Comparison of ENCODE assay signal across 21 mouse cellular contexts in the genomic region with DNA sequence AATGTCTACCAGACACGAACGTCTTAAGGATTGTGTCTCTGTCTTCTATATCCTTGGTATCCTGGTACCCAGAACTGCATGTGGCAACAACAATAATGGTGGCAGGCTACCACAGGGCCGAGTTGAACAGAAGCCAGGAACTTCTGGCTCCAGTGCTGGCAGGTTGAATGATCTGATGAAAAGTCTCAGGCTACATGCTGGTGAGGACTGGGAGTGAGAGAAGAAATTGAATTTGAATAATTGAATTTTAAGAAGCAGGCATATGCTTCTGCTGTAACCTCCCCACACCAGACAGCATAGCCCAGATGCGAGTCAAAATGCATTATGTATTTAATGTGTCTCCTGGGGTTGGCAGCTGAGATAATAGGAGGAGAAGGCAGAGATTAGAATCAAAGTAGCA.
DNase-seq lines count a peak whose midpoint lies in the region; ATAC-seq and TF ChIP-seq lines count a peak whose summit lies in the region.
"Had no signal": no experiment of that assay in that cellular context is flagged by ENCODE, and none has a peak within 500 bp of the region (broad histone marks: within the 10 kb centered on the region; RNA-seq: fewer than 3 reads in every experiment).

No protein-coding gene starts in this region.

- DNase-seq in cerebellum, postnatal 10 days, result peak; percentile 49 to 58
- no peak for DNase-seq in cerebellum, adult 11-12 months
- DNase-seq in midbrain, embryonic 11.5 days (ENCODE audit: low spot score, missing footprints), result no peak
- DNase-seq in forebrain, postnatal 0 days, result no peak
- no peak for DNase-seq in ovary, postnatal 36 days (ENCODE audit: low spot score)
- DNase-seq: adrenal gland, postnatal 25 days; cerebellum, postnatal 25 days; gastrocnemius, adult 2 months; heart, postnatal 36 days; kidney, adult 8-10 months; kidney, postnatal 10 days; liver; lung, postnatal 4 days; right cerebral cortex, postnatal 14 days; spleen, adult 18-20 months had no signal

- H3K9me3 ChIP-seq in forebrain, embryonic 15.5 days, result no peaks in the 10 kb centered on the region
- H3K9me3 ChIP-seq in forebrain, embryonic 12.5 days, result no peaks in the 10 kb centered on the region
- no peaks in the 10 kb centered on the region for H3K9me3 ChIP-seq in midbrain, embryonic 13.5 days
- no peaks in the 10 kb centered on the region for H3K9me3 ChIP-seq in midbrain, embryonic 11.5 days (ENCODE audit: control insufficient read depth, low read length)
- no peaks in the 10 kb centered on the region for H3K9me3 ChIP-seq in forebrain, postnatal 0 days (ENCODE audit: low read length)
- H3K9me3 ChIP-seq: intestine, embryonic 15.5 days; limb, embryonic 10.5 days; liver, embryonic 15.5 days had no signal

- no peak for TF ChIP-seq CTCF in forebrain, postnatal 0 days (IDR thresholded peaks at IDR 0.05; ENCODE audit: low read depth)

- peak; percentile 51; the same call in 1 of the 2 replicates for ATAC-seq in forebrain, embryonic 15.5 days (replicated peaks)
- ATAC-seq in forebrain, embryonic 12.5 days (ENCODE audit: low FRiP score), result no peak
- 0 out of 2 replicates have a peak, but pooled peaks have one; percentile 34 for ATAC-seq in midbrain, embryonic 13.5 days
- ATAC-seq in midbrain, embryonic 11.5 days (ENCODE audit: low FRiP score), result no peak
- peak; percentile 14; the same call in 1 of the 2 replicates for ATAC-seq in forebrain, postnatal 0 days
- ATAC-seq: intestine, embryonic 15.5 days had no signal

- 50% methylated on average over 4 of the region's 4 CpGs for WGBS in forebrain, embryonic 15.5 days
- whole genome bisulfite sequencing in forebrain, embryonic 12.5 days, result 68% methylated on average over 4 of the region's 4 CpGs
- 54% methylated on average over 4 of the region's 4 CpGs for WGBS in midbrain, embryonic 13.5 days
- 70% methylated on average over 4 of the region's 4 CpGs for WGBS in midbrain, embryonic 11.5 days
- 40% methylated on average over 4 of the region's 4 CpGs for WGBS in forebrain, postnatal 0 days

- peak overlapping the region; percentile 57 for H3K27ac ChIP-seq in forebrain, embryonic 15.5 days (replicated peaks)
- H3K27ac ChIP-seq in forebrain, embryonic 12.5 days, result no peak overlapping the region
- H3K27ac ChIP-seq in midbrain, embryonic 13.5 days, result no peak overlapping the region
- no peak overlapping the region for H3K27ac ChIP-seq in midbrain, embryonic 11.5 days (ENCODE audit: low read depth, low read length)
- H3K27ac ChIP-seq in forebrain, postnatal 0 days (ENCODE audit: low read depth, low read length), result no peak overlapping the region
- H3K27ac ChIP-seq: gastrocnemius, adult 2 months; intestine, embryonic 15.5 days; limb, embryonic 10.5 days; liver, embryonic 15.5 days had no signal

- no peak overlapping the region for H3K9ac ChIP-seq in forebrain, embryonic 15.5 days (replicated peaks)
- no peak overlapping the region for H3K9ac ChIP-seq in forebrain, embryonic 12.5 days
- no peak overlapping the region for H3K9ac ChIP-seq in midbrain, embryonic 13.5 days (replicated peaks)
- no peak overlapping the region for H3K9ac ChIP-seq in midbrain, embryonic 11.5 days (ENCODE audit: low read length)
- H3K9ac ChIP-seq in forebrain, postnatal 0 days, result no peak overlapping the region
- H3K9ac ChIP-seq: intestine, embryonic 15.5 days; liver, embryonic 15.5 days had no signal

- no peaks in the 10 kb centered on the region for H3K27me3 ChIP-seq in forebrain, embryonic 15.5 days
- no peaks in the 10 kb centered on the region; the same call in 1 of the 2 replicates for H3K27me3 ChIP-seq in forebrain, embryonic 12.5 days
- no peaks in the 10 kb centered on the region for H3K27me3 ChIP-seq in midbrain, embryonic 13.5 days
- no peaks in the 10 kb centered on the region for H3K27me3 ChIP-seq in midbrain, embryonic 11.5 days (ENCODE audit: control insufficient read depth, insufficient read depth, low read length)
- no peaks in the 10 kb centered on the region for H3K27me3 ChIP-seq in forebrain, postnatal 0 days (ENCODE audit: insufficient read depth, low read length)
- H3K27me3 ChIP-seq: intestine, embryonic 15.5 days; liver, embryonic 15.5 days had no signal

- no peaks in the 10 kb centered on the region for H3K36me3 ChIP-seq in forebrain, embryonic 15.5 days
- H3K36me3 ChIP-seq in forebrain, embryonic 12.5 days (replicated peaks), result no peaks in the 10 kb centered on the region
- no peaks in the 10 kb centered on the region for H3K36me3 ChIP-seq in midbrain, embryonic 13.5 days
- no peaks in the 10 kb centered on the region for H3K36me3 ChIP-seq in midbrain, embryonic 11.5 days (ENCODE audit: control insufficient read depth, insufficient read depth, low read length)
- no peaks in the 10 kb centered on the region for H3K36me3 ChIP-seq in forebrain, postnatal 0 days (ENCODE audit: insufficient read depth)
- H3K36me3 ChIP-seq: intestine, embryonic 15.5 days; limb, embryonic 10.5 days; liver, embryonic 15.5 days had no signal

- peaks cover 24% of the 10 kb centered on the region for H3K4me1 ChIP-seq in forebrain, embryonic 15.5 days
- H3K4me1 ChIP-seq in forebrain, embryonic 12.5 days, result peaks cover 15% of the 10 kb centered on the region; the same call in 1 of the 2 replicates
- peaks cover 19% of the 10 kb centered on the region for H3K4me1 ChIP-seq in midbrain, embryonic 13.5 days (replicated peaks)
- no peaks in the 10 kb centered on the region for H3K4me1 ChIP-seq in midbrain, embryonic 11.5 days (ENCODE audit: control insufficient read depth, insufficient read depth, low read length)
- H3K4me1 ChIP-seq in forebrain, postnatal 0 days (ENCODE audit: insufficient read depth), result peaks cover 7% of the 10 kb centered on the region; the same call in 1 of the 2 replicates
- H3K4me1 ChIP-seq: liver, embryonic 15.5 days had no signal

- H3K4me2 ChIP-seq in forebrain, embryonic 15.5 days (replicated peaks), result no peak overlapping the region
- H3K4me2 ChIP-seq in forebrain, embryonic 12.5 days, result no peak overlapping the region
- no peak overlapping the region for H3K4me2 ChIP-seq in midbrain, embryonic 13.5 days (replicated peaks)
- H3K4me2 ChIP-seq in midbrain, embryonic 11.5 days, result no peak overlapping the region
- H3K4me2 ChIP-seq in forebrain, postnatal 0 days (ENCODE audit: low read depth), result no peak overlapping the region
- H3K4me2 ChIP-seq: intestine, embryonic 15.5 days; liver, embryonic 15.5 days had no signal

- H3K4me3 ChIP-seq in forebrain, embryonic 15.5 days, result no peak overlapping the region
- no peak overlapping the region for H3K4me3 ChIP-seq in forebrain, embryonic 12.5 days (replicated peaks)
- H3K4me3 ChIP-seq in midbrain, embryonic 13.5 days (replicated peaks), result no peak overlapping the region
- H3K4me3 ChIP-seq in midbrain, embryonic 11.5 days (ENCODE audit: low read depth, low read length), result no peak overlapping the region
- no peak overlapping the region for H3K4me3 ChIP-seq in forebrain, postnatal 0 days (ENCODE audit: low read depth, low read length)
- H3K4me3 ChIP-seq: gastrocnemius, adult 2 months; intestine, embryonic 15.5 days; limb, embryonic 10.5 days; liver, embryonic 15.5 days had no signal

Comparison
In these comparisons a context has a peak if more than half of its experiments do, and no peak if none do; other contexts are left out.
1. DNase-seq: peak in cerebellum, postnatal 10 days (2 of 2); none in cerebellum, adult 11-12 months (single experiment), midbrain, embryonic 11.5 days (single experiment), forebrain, postnatal 0 days (single experiment) and ovary, postnatal 36 days (single experiment).
2. ATAC-seq: peak in forebrain, embryonic 15.5 days (single experiment), midbrain, embryonic 13.5 days (single experiment) and forebrain, postnatal 0 days (single experiment); none in forebrain, embryonic 12.5 days (single experiment) and midbrain, embryonic 11.5 days (single experiment).